Mouse (Mus musculus) embryonic facial prominence, embryonic 12.5 days (tissue): ENCODE results near the gene Ddias. TPM values are rescaled to one million over a fixed set of nuclear protein-coding genes. Genes with fewer than 3 reads are reported as not detected.

Experiments
- ATAC-seq: fragments of 200-750 bp; cut with Nextera tagmentation; 2 replicates; pipeline ENCODE4 v1.8.0; 2017; ENCODE audit not compliant: insufficient number of reproducible peaks, insufficient read depth, low FRiP score, low TSS enrichment
- H3K27ac ChIP-seq: fragments of 300-500 bp; sonication (generic); 2 replicates; pipeline ENCODE4 v1.5.1; 2016; ENCODE audit warnings: mild to moderate bottlenecking
- H3K27me3 ChIP-seq: fragments of 300-500 bp; sonication (generic); 2 replicates; pipeline ENCODE4 v1.6.1; 2016; ENCODE audit warnings: mild to moderate bottlenecking, moderate library complexity
- H3K36me3 ChIP-seq: fragments of 300-500 bp; sonication (generic); 2 replicates; pipeline ENCODE4 v1.6.1; 2016; ENCODE audit warnings: mild to moderate bottlenecking
- H3K4me1 ChIP-seq: fragments of 300-500 bp; sonication (generic); 2 replicates; pipeline ENCODE4 v1.6.1; 2016
- H3K4me2 ChIP-seq: fragments of 300-500 bp; sonication (generic); replicated peaks from 2 replicates; pipeline ENCODE4 v1.6.1; 2016; ENCODE audit warnings: mild to moderate bottlenecking, moderate library complexity
- H3K4me3 ChIP-seq: fragments of 300-500 bp; sonication (generic); 2 replicates; pipeline ENCODE4 v1.5.1; 2016; ENCODE audit warnings: mild to moderate bottlenecking
- H3K9ac ChIP-seq: fragments of 300-500 bp; sonication (generic); 2 replicates; pipeline ENCODE4 v1.6.1; 2016; ENCODE audit warnings: mild to moderate bottlenecking, moderate library complexity
- H3K9me3 ChIP-seq: fragments of 300-500 bp; sonication (generic); 2 replicates; pipeline ENCODE4 v1.6.1; 2016; ENCODE audit warnings: mild to moderate bottlenecking, moderate library complexity
- WGBS: fragments of 180-500 bp; shearing (Covaris S2); methylation state at CpG from one replicate; pipeline ENCODE4 v1.1.7; 2016; 5-methylcytosine and 5-hydroxymethylcytosine counted together
- polyA plus RNA-seq: library from polyadenylated mRNA; unstranded; fragments of >200 nt; fragmentation: Nextera tagmentation; extraction: Ambion mirVana; gene quantifications from 2 replicates; pipeline ENCODE4 v1.2.1, GENCODE M21; 2016

Gene Ddias
- polyA plus RNA-seq, 1 experiment from 2014 or later: 18.5 TPM

DNA sequence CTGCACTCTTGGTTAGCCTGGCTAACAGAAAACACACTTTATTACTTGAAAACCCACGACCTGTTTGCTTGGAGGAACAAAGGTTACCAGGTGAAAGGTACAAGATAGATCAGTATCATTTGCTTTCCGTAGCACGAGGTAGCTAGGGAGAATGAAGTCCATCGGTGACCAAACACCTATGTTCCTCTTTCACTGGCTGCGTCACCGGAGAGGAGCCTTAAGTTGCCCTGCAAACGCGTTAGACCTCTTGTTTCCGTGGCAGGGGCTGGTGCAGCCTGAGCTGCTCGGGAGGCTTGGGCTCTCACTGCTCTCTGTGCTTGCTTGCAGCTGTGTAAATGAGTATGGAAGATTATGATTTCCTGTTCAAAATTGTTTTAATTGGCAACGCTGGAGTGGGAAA is 54.4 kb downstream of the Ddias start:
- ATAC-seq: no peak
- Histone ChIP-seq H3K4me3 (no peak overlapping the region), H3K36me3 (no peaks in the 10 kb centered on the region), H3K27me3 (no peaks in the 10 kb centered on the region), H3K27ac (no peak overlapping the region), H3K4me1 (peaks cover 23% of the 10 kb centered on the region), H3K9ac (no peak overlapping the region), H3K4me2 (no peak overlapping the region), H3K9me3 (no peaks in the 10 kb centered on the region)
- WGBS: 70% methylated on average over 11 of the region's 11 CpGs

DNA sequence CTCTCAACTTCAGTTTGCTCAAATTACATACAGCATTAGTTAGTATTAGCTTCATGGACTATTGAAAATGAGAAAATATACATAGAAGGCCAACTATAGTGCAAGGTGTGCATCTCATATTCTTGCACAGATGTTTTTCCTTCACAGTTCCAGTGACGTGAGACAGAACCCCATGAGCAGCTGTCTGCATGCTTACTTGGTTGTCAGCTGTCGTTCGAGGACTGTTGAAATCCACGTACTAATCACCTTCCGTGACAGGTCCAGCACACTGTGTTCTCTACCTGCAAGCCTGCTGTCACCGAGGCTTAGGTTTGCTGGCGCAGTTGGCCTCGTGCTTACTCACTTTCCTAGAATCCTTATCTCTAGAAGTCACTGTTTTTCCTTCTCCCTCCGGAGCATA is 56.2 kb downstream of the Ddias start:
- H3K4me1 ChIP-seq: peaks cover 21% of the 10 kb centered on the region
- no peak overlapping the region for H3K4me2 ChIP-seq
- H3K9me3 ChIP-seq: no peaks in the 10 kb centered on the region
- no peak for ATAC-seq
- H3K27ac ChIP-seq: no peak overlapping the region
- no peak overlapping the region for H3K9ac ChIP-seq
- WGBS: 81% methylated on average over 9 of the region's 9 CpGs
- H3K36me3 ChIP-seq: no peaks in the 10 kb centered on the region
- no peak overlapping the region for H3K4me3 ChIP-seq
- no peaks in the 10 kb centered on the region for H3K27me3 ChIP-seq

DNA sequence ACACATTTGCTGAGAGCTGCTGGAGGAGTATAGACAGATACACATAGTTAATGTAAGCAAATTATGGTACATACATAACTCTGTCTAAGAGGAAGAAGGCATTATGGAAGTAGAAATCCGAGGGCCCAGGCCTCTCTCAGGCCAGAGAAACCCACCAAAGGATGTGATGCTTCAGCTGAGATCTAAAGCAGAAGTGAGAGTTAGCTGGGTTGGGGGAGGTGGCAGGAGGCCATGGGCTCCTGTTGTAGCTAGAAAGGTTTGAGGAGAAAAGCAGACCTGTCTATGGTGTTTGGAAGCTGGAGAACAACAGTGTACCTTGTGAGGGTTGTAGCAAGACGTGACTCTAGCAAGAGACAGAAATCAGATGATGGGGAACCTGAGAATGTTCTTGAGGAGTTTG is 56.8 kb downstream of the Ddias start:
- no peaks in the 10 kb centered on the region for H3K27me3 ChIP-seq
- no peak overlapping the region for H3K9ac ChIP-seq
- H3K36me3 ChIP-seq: no peaks in the 10 kb centered on the region
- no peaks in the 10 kb centered on the region for H3K9me3 ChIP-seq
- ATAC-seq: no peak
- H3K27ac ChIP-seq: no peak overlapping the region
- no peak overlapping the region for H3K4me2 ChIP-seq
- 70% methylated on average over 2 of the region's 2 CpGs for WGBS
- no peak overlapping the region for H3K4me3 ChIP-seq
- H3K4me1 ChIP-seq: peaks cover 15% of the 10 kb centered on the region

DNA sequence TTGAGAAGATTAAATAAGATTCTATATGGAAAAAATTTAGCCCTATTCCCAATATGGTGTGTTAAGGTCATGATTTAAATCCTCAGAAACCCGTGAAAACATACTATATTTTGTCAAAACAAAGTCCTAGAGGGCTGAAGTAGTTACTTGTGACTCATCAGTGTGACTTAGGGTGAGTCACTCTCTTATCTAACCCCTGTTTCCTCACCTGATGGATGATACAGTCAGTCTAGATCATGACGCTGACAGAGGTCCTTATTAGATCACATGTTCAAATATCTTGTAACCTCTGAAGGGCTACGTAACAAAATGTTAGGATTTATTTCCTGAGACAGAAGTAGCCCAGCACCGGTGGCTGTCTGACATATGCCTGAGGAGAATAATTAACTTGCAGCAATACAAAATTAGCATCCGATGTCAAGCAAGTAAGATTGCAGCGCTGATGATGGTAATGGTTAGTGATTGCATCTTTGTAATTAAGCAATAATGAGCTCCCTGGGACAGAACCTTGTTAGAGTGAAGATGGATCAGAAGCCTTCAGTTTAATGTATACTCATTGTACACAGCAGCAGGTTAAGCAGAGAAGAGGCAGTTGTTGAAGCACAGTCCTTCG is 62.3 kb downstream of the Ddias start:
- H3K27me3 ChIP-seq: no peaks in the 10 kb centered on the region

More for the DNA sequence above, 62.3 kb downstream of the Ddias start:
- Histone ChIP-seq H3K4me1 (no peaks in the 10 kb centered on the region), H3K9ac (no peak overlapping the region), H3K4me3 (no peak overlapping the region), H3K9me3 (no peaks in the 10 kb centered on the region), H3K36me3 (no peaks in the 10 kb centered on the region), H3K27ac (no peak overlapping the region), H3K4me2 (no peak overlapping the region)
- ATAC-seq: no peak
- WGBS: 67% methylated on average over 7 of the region's 7 CpGs

Other genes starting within 250 kb of the Ddias start
- 9.9 and 11.7 TPM in 2 replicates for gene Ankrd42, start 237.1 kb downstream of the Ddias start, polyA plus RNA-seq
- gene Pcf11, start 204.3 kb downstream of the Ddias start, polyA plus RNA-seq: 32.4 TPM in 2 replicates
- gene Rab30, start 132.6 kb downstream of the Ddias start, polyA plus RNA-seq: 21.8 and 22.0 TPM in 2 replicates
- 26.1 and 26.3 TPM in 2 replicates for gene Prcp, start 223 bp upstream of the Ddias start, polyA plus RNA-seq
- 11.6 and 12.5 TPM in 2 replicates for gene Fam181b, start 205.6 kb upstream of the Ddias start, polyA plus RNA-seq